Mouse (Mus musculus) myocyte (in vitro differentiated cells): ENCODE results near the gene Tyrobp.

ENCODE experiments used
- E2F4 ChIP-seq: IDR thresholded peaks from one replicate; pipeline ENCODE4 v1.6.1; 2011; ENCODE audit warnings: mild to moderate bottlenecking, control low read depth, moderate library complexity; ENCODE audit not compliant: insufficient read depth
- MAX ChIP-seq: IDR thresholded peaks from one replicate; pipeline ENCODE4 v1.6.1; 2011; ENCODE audit warnings: low read depth, mild to moderate bottlenecking, control low read depth
- POLR2A ChIP-seq: IDR thresholded peaks from one replicate; pipeline ENCODE4 v1.6.1; 2011; ENCODE audit warnings: low read depth, mild to moderate bottlenecking, control low read depth, moderate library complexity; ENCODE audit not compliant: insufficient read length
- TCF12 ChIP-seq: IDR thresholded peaks from one replicate; pipeline ENCODE4 v1.6.1; 2011; ENCODE audit warnings: mild to moderate bottlenecking, control low read depth; ENCODE audit not compliant: poor library complexity, insufficient read depth, severe bottlenecking
- USF1 ChIP-seq: IDR thresholded peaks from one replicate; pipeline ENCODE4 v1.6.1; 2011; ENCODE audit warnings: low read depth, mild to moderate bottlenecking, control low read depth, moderate library complexity

- TF ChIP-seq POLR2A (no peak), USF1 (no peak), TCF12 (no peak), MAX (no peak), E2F4 (no peak)
These were observed 45.9 kb downstream of the Tyrobp start for GRCm38 (mm10) chr7:30459484-30459883.
